Mouse (Mus musculus) intestine, embryonic 14.5 days (tissue): ENCODE results near the gene Selplg. TPM values are rescaled to one million over a fixed set of nuclear protein-coding genes. Genes with fewer than 3 reads are reported as not detected.

ENCODE experiments used
- ATAC-seq: fragments of 200-750 bp; cut with Nextera tagmentation; replicated peaks from 2 replicates; pipeline ENCODE4 v1.8.0; 2017; ENCODE audit warnings: low read depth, moderate number of reproducible peaks, moderate TSS enrichment, moderate library complexity; ENCODE audit not compliant: low FRiP score, low TSS enrichment
- DNase-seq: peaks from one replicate; pipeline ENCODE4 v3.0.0-alpha.2; 2018; ENCODE audit warnings: low spot score
- H3K27ac ChIP-seq: fragments of 300-500 bp; sonication (generic); 2 replicates; pipeline ENCODE4 v1.5.1; 2014; ENCODE audit warnings: low read depth, mild to moderate bottlenecking, control low read depth
- H3K27me3 ChIP-seq: fragments of 300-500 bp; sonication (generic); replicated peaks from 2 replicates; pipeline ENCODE4 v1.6.1; 2014; ENCODE audit warnings: low read length, control low read depth; ENCODE audit not compliant: control insufficient read depth, insufficient read depth
- H3K36me3 ChIP-seq: fragments of 300-500 bp; sonication (generic); 2 replicates; pipeline ENCODE4 v1.6.1; 2014; ENCODE audit warnings: low read length, control low read depth; ENCODE audit not compliant: control insufficient read depth, insufficient read depth
- H3K4me1 ChIP-seq: fragments of 300-500 bp; sonication (generic); replicated peaks from 2 replicates; pipeline ENCODE4 v1.6.1; 2014; ENCODE audit warnings: low read length, control low read depth, mixed read lengths; ENCODE audit not compliant: control insufficient read depth, insufficient read depth
- H3K4me2 ChIP-seq: fragments of 300-500 bp; sonication (generic); 2 replicates; pipeline ENCODE4 v1.6.1; 2014; ENCODE audit warnings: low read length
- H3K4me3 ChIP-seq: fragments of 300-500 bp; sonication (generic); 2 replicates; pipeline ENCODE4 v1.5.1; 2014; ENCODE audit warnings: low read depth, low read length, control low read depth, mixed read lengths
- H3K9ac ChIP-seq: fragments of 300-500 bp; sonication (generic); 2 replicates; pipeline ENCODE4 v1.6.1; 2014; ENCODE audit warnings: mild to moderate bottlenecking, low read length
- H3K9me3 ChIP-seq: fragments of 300-500 bp; sonication (generic); 2 replicates; pipeline ENCODE4 v1.6.1; 2016; ENCODE audit warnings: low read length, control low read depth; ENCODE audit not compliant: control insufficient read depth
- WGBS: fragments of 180-500 bp; shearing (Covaris S2); extraction: QIAGEN DNeasy Blood & Tissue Kit; methylation state at CpG from one replicate; pipeline ENCODE4 v1.1.7; 2014; 5-methylcytosine and 5-hydroxymethylcytosine counted together
- polyA plus RNA-seq: library from polyadenylated mRNA; unstranded; fragments of >200 nt; fragmentation: Nextera tagmentation; extraction: Ambion mirVana; gene quantifications from 2 replicates; pipeline ENCODE4 v1.2.1, GENCODE M21; 2014

The Selplg gene
- polyA plus RNA-seq, 1 experiment from 2014 or later: 4.0 TPM

DNA sequence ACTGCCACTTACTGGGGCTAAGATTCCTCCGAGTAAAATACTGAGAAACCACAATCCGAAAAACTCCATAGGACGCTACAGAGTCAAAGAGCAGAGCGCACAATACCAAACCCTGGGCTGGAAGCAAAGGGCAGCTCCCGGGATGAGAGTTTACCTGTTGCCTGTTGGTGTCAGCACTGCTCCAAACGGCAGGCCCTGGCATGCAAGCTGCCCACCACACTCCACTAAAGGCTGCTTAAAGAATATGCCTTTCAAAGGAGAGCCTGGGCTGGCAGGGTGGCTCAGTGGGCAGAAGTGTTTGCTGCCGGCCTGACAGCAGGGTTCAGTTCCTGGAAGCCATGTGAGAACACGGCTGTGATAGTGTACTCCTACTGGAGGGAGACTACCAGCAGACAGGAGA is 25.2 kb upstream of the Selplg start:
- Histone ChIP-seq H3K27ac (no peak overlapping the region), H3K36me3 (peaks cover 17% of the 10 kb centered on the region; the same call in 1 of the 2 replicates), H3K4me2 (no peak overlapping the region), H3K4me3 (no peak overlapping the region), H3K27me3 (no peaks in the 10 kb centered on the region), H3K4me1 (peaks cover 13% of the 10 kb centered on the region), H3K9me3 (no peaks in the 10 kb centered on the region), H3K9ac (no peak overlapping the region)
- DNase-seq (no peak), ATAC-seq (no peak)
- WGBS: 63% methylated on average over 8 of the region's 8 CpGs

DNA sequence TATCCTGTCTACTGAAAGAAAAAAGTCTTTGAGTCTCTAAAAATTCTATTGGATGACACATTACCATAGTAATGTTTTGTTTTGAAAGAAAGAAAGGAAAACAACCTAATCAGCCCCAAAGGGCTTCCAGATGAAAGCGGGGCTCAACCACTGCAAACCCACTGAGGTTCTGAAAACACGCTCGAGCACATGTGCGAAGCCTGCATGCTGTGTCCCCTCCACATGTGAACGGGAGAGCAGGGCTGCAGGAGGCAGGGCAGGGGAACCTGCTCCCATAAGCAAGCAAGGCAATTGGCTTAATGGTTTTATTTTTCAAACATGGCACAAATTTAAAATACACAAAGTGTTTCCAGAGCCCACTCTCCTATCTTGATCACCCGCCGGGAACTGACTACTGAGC is 24.2 kb upstream of the Selplg start:
- peaks cover 26% of the 10 kb centered on the region for H3K36me3 ChIP-seq
- no peak overlapping the region for H3K4me3 ChIP-seq
- H3K27ac ChIP-seq: no peak overlapping the region
- H3K4me2 ChIP-seq: no peak overlapping the region
- ATAC-seq: no peak
- H3K4me1 ChIP-seq: peaks cover 13% of the 10 kb centered on the region
- WGBS: 70% methylated on average over 7 of the region's 7 CpGs
- no peaks in the 10 kb centered on the region for H3K9me3 ChIP-seq
- H3K27me3 ChIP-seq: no peaks in the 10 kb centered on the region
- no peak overlapping the region for H3K9ac ChIP-seq
- no peak for DNase-seq

DNA sequence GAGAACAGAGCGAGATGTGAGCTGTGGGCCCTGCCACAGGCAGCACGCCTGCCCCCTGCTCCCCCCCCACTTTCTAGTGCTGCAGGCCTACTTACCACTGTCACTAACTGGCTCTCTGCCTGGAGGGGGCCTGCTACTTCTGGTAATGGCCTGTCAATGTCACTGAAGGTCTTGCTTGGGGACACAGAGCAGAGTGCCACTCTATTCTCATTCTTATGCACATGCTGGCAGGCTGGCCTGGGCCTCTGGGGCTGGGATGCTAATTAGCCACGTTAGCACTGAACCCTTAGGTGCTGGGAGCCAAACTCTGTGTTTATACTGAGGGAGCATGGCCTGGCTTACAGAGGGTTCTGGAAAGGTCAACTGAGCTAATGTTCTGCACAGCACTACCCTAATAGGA is 23.3 kb upstream of the Selplg start:
- Histone ChIP-seq H3K9ac (no peak overlapping the region), H3K9me3 (no peaks in the 10 kb centered on the region), H3K4me3 (no peak overlapping the region), H3K27ac (peak overlapping the region; percentile 1; the same call in 1 of the 2 replicates), H3K4me2 (no peak overlapping the region), H3K4me1 (peaks cover 13% of the 10 kb centered on the region), H3K27me3 (no peaks in the 10 kb centered on the region), H3K36me3 (peaks cover 30% of the 10 kb centered on the region)
- WGBS: 50% methylated on average over 3 of the region's 3 CpGs
- DNase-seq (no peak), ATAC-seq (no peak)

DNA sequence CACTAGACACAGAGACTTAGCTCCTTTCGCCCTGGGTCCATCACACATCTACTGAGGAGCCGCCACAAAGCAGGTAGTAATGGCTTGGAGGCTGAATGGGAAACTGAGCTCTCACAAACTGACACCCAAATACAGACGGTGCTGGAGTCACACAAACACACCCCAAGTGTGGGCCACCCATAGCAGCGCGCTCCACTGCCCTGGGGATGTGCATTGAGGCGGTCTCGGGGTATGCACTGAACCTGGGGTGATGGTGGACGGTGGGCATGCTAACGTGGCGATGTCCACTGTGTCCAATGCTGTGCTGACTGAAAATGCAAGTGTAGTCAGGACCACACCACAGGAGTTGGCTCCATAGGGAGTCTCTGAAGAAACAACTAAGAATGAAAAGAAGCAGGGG is 22.7 kb upstream of the Selplg start:
- no peak overlapping the region for H3K4me3 ChIP-seq
- ATAC-seq: no peak
- H3K9me3 ChIP-seq: no peaks in the 10 kb centered on the region
- 0 out of 2 replicates have a peak overlapping the region, but pooled peaks have one; percentile 1 for H3K27ac ChIP-seq
- no peak for DNase-seq
- WGBS: 93% methylated on average over 10 of the region's 10 CpGs
- H3K4me1 ChIP-seq: peaks cover 13% of the 10 kb centered on the region
- no peak overlapping the region for H3K9ac ChIP-seq
- H3K36me3 ChIP-seq: peaks cover 36% of the 10 kb centered on the region
- H3K4me2 ChIP-seq: no peak overlapping the region
- H3K27me3 ChIP-seq: no peaks in the 10 kb centered on the region

DNA sequence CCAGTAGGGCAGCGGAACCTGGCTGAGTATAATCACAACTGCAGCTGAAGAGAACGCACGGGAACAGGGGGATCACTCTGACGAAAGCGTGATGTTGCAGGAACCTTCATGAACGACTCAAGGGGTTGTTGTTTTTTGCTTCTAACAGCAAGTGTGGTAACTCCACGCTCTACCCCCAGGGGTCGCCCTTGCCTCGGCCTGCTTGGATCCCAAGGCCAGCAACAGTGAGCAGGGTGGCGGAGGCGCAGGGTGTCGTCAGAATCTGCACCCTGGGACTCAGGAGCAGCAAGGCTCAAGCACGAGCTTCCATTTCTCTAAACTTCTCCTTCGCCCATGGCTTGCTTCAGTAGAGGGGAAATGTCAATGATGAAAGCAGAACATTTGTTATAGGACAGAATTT is 22.1 kb upstream of the Selplg start:
- Histone ChIP-seq H3K4me1 (peaks cover 10% of the 10 kb centered on the region), H3K27ac (no peak overlapping the region), H3K27me3 (no peaks in the 10 kb centered on the region), H3K4me2 (no peak overlapping the region), H3K4me3 (no peak overlapping the region), H3K9me3 (no peaks in the 10 kb centered on the region), H3K36me3 (peaks cover 42% of the 10 kb centered on the region), H3K9ac (no peak overlapping the region)
- WGBS: 38% methylated on average over 14 of the region's 14 CpGs
- 0 out of 2 replicates have a peak, but pooled peaks have one; percentile 51 for ATAC-seq
- peak; percentile 96 for DNase-seq

DNA sequence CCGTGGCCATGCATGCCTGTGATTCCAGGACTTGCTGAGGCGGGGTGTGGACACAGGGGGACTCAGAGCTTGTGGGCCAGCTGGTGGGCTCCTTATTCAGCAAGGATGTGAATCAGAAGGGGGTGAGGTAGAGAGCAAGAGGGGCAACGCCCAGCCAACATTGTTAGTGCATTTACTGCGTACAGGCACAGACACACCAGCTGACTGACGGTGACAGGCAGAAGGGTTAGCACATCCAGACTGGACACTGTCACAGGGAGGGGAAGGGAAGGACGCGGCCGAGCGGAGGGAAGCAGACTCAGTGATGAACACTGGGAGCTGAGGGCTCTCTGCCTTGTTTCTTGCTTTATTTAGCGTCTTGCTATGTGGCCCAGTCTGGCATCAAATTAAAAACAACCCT is 21.1 kb upstream of the Selplg start:
- H3K27me3 ChIP-seq: no peaks in the 10 kb centered on the region
- no peaks in the 10 kb centered on the region for H3K9me3 ChIP-seq
- H3K9ac ChIP-seq: no peak overlapping the region
- ATAC-seq (no peak), DNase-seq (no peak)
- 0 out of 2 replicates have a peak, but pooled peaks cover 4% of the 10 kb centered on the region for H3K4me1 ChIP-seq
- H3K4me2 ChIP-seq: no peak overlapping the region
- H3K36me3 ChIP-seq: peaks cover 51% of the 10 kb centered on the region
- 84% methylated on average over 10 of the region's 10 CpGs for WGBS
- H3K27ac ChIP-seq: peak overlapping the region; percentile 57
- no peak overlapping the region for H3K4me3 ChIP-seq

DNA sequence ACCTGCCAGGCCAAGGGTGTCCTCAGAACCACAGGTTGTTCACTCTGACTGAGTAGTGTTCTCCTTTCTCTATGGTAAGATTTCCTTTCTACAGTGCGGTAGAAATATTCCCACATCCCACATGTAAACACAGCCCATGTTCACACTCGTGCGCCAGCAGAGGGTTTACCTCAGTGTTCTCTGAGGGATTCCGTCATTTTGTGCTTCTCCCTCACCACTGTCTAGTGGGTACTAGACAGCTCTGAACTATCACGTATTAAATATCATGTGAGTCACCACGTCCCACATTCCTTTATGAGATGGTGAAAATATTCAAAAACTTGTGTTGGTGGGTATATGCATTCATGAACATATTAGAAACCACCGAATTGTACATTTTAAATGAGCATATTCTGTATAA is 20.0 kb upstream of the Selplg start:
- no peak for ATAC-seq
- Histone ChIP-seq H3K4me1 (0 out of 2 replicates have a peak, but pooled peaks cover 4% of the 10 kb centered on the region), H3K4me2 (no peak overlapping the region), H3K27ac (no peak overlapping the region), H3K9ac (no peak overlapping the region), H3K4me3 (no peak overlapping the region), H3K36me3 (peaks cover 60% of the 10 kb centered on the region), H3K27me3 (no peaks in the 10 kb centered on the region), H3K9me3 (no peaks in the 10 kb centered on the region)
- WGBS: 78% methylated on average over 7 of the region's 7 CpGs
- no peak for DNase-seq

DNA sequence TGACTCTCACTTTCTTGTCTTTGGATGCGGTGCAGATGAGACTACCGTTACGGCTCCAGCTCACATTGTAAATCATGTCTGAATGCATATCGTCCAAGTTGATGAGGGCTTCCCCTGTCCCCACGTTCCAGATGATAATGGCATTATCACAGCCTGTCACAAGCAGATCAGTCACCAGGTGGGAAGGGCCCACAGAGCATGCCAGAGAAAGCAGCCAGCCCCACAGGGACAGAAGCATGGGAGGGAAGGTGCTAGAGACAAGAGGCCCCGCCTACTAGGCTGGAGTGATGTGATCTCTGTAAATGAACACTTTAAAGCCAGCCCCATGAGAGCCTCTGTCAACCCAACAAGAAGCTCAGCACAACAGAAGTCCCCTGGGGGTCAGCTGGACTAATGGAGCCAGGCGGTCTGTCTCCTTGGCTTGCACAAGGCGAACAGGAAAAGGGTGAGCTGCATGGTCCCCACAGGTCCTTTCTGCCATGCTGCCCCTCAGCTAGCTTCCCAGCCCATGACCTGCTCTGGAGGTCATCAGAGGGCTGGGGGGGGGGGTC is 18.3 kb upstream of the Selplg start:
- no peak overlapping the region for H3K27ac ChIP-seq
- H3K4me2 ChIP-seq: no peak overlapping the region
- no peaks in the 10 kb centered on the region for H3K27me3 ChIP-seq
- H3K9me3 ChIP-seq: no peaks in the 10 kb centered on the region
- DNase-seq (no peak), ATAC-seq (no peak)
- WGBS: 86% methylated on average over 8 of the region's 8 CpGs
- H3K4me3 ChIP-seq: no peak overlapping the region
- H3K9ac ChIP-seq: no peak overlapping the region
- 0 out of 2 replicates have a peak, but pooled peaks cover 2% of the 10 kb centered on the region for H3K4me1 ChIP-seq
- peaks cover 70% of the 10 kb centered on the region for H3K36me3 ChIP-seq

DNA sequence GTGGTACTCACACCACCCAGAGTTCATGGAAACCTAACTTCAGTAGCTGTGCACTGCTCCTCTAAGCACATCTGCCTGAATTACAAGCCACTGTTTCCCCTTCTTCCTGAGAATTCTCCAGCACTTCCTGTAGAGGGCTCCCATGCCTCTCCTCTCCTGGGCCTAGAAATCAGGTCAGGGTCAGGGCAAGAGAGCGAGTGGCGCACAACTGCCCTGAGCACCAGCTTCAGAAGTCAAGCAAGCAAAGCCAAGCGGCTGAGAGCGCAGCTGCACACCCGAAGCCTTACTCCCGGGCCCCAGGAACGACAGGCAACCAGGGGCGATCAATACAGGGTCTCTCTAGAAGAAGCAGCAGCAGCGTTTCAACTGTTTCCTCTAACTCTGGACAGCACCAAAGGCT is 15.2 kb upstream of the Selplg start:
- Histone ChIP-seq H3K4me1 (no peaks in the 10 kb centered on the region), H3K27ac (no peak overlapping the region), H3K4me2 (no peak overlapping the region), H3K4me3 (no peak overlapping the region), H3K9me3 (no peaks in the 10 kb centered on the region), H3K36me3 (peaks cover 95% of the 10 kb centered on the region), H3K27me3 (no peaks in the 10 kb centered on the region), H3K9ac (no peak overlapping the region)
- ATAC-seq: no peak
- DNase-seq: no peak
- WGBS: 83% methylated on average over 9 of the region's 9 CpGs
